Mouse (Mus musculus): ENCODE results near the gene Sapcd1. TPM values are rescaled to one million over a fixed set of nuclear protein-coding genes. Genes with fewer than 3 reads are reported as not detected.

Gene Sapcd1
- polyA plus RNA-seq, 1 experiment from 2014 or later, result 2.0 TPM

Other genes with a start within 250 kb of the Sapcd1 start
- gene Cyp21a1, start 223.5 kb downstream of the Sapcd1 start, polyA plus RNA-seq (2014; fragmentation: Nextera tagmentation; extraction: Ambion mirVana), result not detected in 2 replicates
- 32.1 and 39.3 TPM in 2 replicates for gene Stk19, start 191.1 kb downstream of the Sapcd1 start, polyA plus RNA-seq (2014; fragmentation: Nextera tagmentation; extraction: Ambion mirVana)
- 66.6 and 68.6 TPM in 2 replicates for gene Dxo, start 191.0 kb downstream of the Sapcd1 start, polyA plus RNA-seq (2014; fragmentation: Nextera tagmentation; extraction: Ambion mirVana)
- 47.7 and 55.5 TPM in 2 replicates for gene Skiv2l, start 177.8 kb downstream of the Sapcd1 start, polyA plus RNA-seq (2014; fragmentation: Nextera tagmentation; extraction: Ambion mirVana)
- gene Nelfe, start 177.6 kb downstream of the Sapcd1 start, polyA plus RNA-seq (2014; fragmentation: Nextera tagmentation; extraction: Ambion mirVana), result 75.5 and 85.3 TPM in 2 replicates
- 1.8 and 3.0 TPM in 2 replicates for gene Cfb, start 165.5 kb downstream of the Sapcd1 start, polyA plus RNA-seq (2014; fragmentation: Nextera tagmentation; extraction: Ambion mirVana)
- gene Zbtb12, start 148.5 kb downstream of the Sapcd1 start, polyA plus RNA-seq (2014; fragmentation: Nextera tagmentation; extraction: Ambion mirVana), result 3.0 and 6.8 TPM in 2 replicates
- not detected in 2 replicates for gene Gm20547, start 146.0 kb downstream of the Sapcd1 start, polyA plus RNA-seq (2014; fragmentation: Nextera tagmentation; extraction: Ambion mirVana)
- gene C2, start 129.8 kb downstream of the Sapcd1 start, polyA plus RNA-seq (2014; fragmentation: Nextera tagmentation; extraction: Ambion mirVana), result 2.1 and 3.6 TPM in 2 replicates
- gene Ehmt2, start 129.5 kb downstream of the Sapcd1 start, polyA plus RNA-seq (2014; fragmentation: Nextera tagmentation; extraction: Ambion mirVana), result 91.6 and 97.0 TPM in 2 replicates
- gene Slc44a4, start 113.5 kb downstream of the Sapcd1 start, polyA plus RNA-seq (2014; fragmentation: Nextera tagmentation; extraction: Ambion mirVana), result not detected in 2 replicates
- 25.1 and 28.2 TPM in 2 replicates for gene Neu1, start 96.8 kb downstream of the Sapcd1 start, polyA plus RNA-seq (2014; fragmentation: Nextera tagmentation; extraction: Ambion mirVana)
- 0.17 and 0.53 TPM in 2 replicates for gene Hspa1b, start 68.8 kb downstream of the Sapcd1 start, polyA plus RNA-seq (2014; fragmentation: Nextera tagmentation; extraction: Ambion mirVana)
- gene Gm20481, start 58.1 kb downstream of the Sapcd1 start, polyA plus RNA-seq (2014; fragmentation: Nextera tagmentation; extraction: Ambion mirVana), result 1.1 and 2.3 TPM in 2 replicates
- 5.6 and 8.1 TPM in 2 replicates for gene Hspa1a, start 55.9 kb downstream of the Sapcd1 start, polyA plus RNA-seq (2014; fragmentation: Nextera tagmentation; extraction: Ambion mirVana)
- gene Hspa1l, start 55.3 kb downstream of the Sapcd1 start, polyA plus RNA-seq (2014; fragmentation: Nextera tagmentation; extraction: Ambion mirVana), result 1.6 and 2.3 TPM in 2 replicates
- 103 and 110 TPM in 2 replicates for gene Lsm2, start 46.2 kb downstream of the Sapcd1 start, polyA plus RNA-seq (2014; fragmentation: Nextera tagmentation; extraction: Ambion mirVana)
- gene Vars, start 27.0 kb downstream of the Sapcd1 start, polyA plus RNA-seq (2014; fragmentation: Nextera tagmentation; extraction: Ambion mirVana), result 43.4 and 51.1 TPM in 2 replicates
- gene Vwa7, start 11.4 kb downstream of the Sapcd1 start, polyA plus RNA-seq (2014; fragmentation: Nextera tagmentation; extraction: Ambion mirVana), result 0.12 and 0.16 TPM in 2 replicates
- gene Msh5, start 18.7 kb upstream of the Sapcd1 start, polyA plus RNA-seq (2014; fragmentation: Nextera tagmentation; extraction: Ambion mirVana), result 2.1 and 2.8 TPM in 2 replicates
- gene Clic1, start 21.9 kb upstream of the Sapcd1 start, polyA plus RNA-seq (2014; fragmentation: Nextera tagmentation; extraction: Ambion mirVana), result 17.7 and 22.8 TPM in 2 replicates
- 375 and 392 TPM in 2 replicates for gene Ddah2, start 31.0 kb upstream of the Sapcd1 start, polyA plus RNA-seq (2014; fragmentation: Nextera tagmentation; extraction: Ambion mirVana)
- gene Ly6g6c, start 37.4 kb upstream of the Sapcd1 start, polyA plus RNA-seq (2014; fragmentation: Nextera tagmentation; extraction: Ambion mirVana), result not detected in 2 replicates
- gene Mpig6b, start 38.2 kb upstream of the Sapcd1 start, polyA plus RNA-seq (2014; fragmentation: Nextera tagmentation; extraction: Ambion mirVana), result 0.11 and 0.21 TPM in 2 replicates
- 0.62 TPM in 1 of 2 replicates, not detected in the other for gene Ly6g6e, start 48.9 kb upstream of the Sapcd1 start, polyA plus RNA-seq (2014; fragmentation: Nextera tagmentation; extraction: Ambion mirVana)
- 0.78 and 1.5 TPM in 2 replicates for gene Ly6g6d, start 50.0 kb upstream of the Sapcd1 start, polyA plus RNA-seq (2014; fragmentation: Nextera tagmentation; extraction: Ambion mirVana)
- not detected in 2 replicates for gene Ly6g6f, start 57.6 kb upstream of the Sapcd1 start, polyA plus RNA-seq (2014; fragmentation: Nextera tagmentation; extraction: Ambion mirVana)
- gene Abhd16a, start 61.2 kb upstream of the Sapcd1 start, polyA plus RNA-seq (2014; fragmentation: Nextera tagmentation; extraction: Ambion mirVana), result 79.4 and 86.0 TPM in 2 replicates
- gene Ly6g5c, start 80.3 kb upstream of the Sapcd1 start, polyA plus RNA-seq (2014; fragmentation: Nextera tagmentation; extraction: Ambion mirVana), result not detected in 2 replicates
- 1.3 TPM in 2 replicates for gene Ly6g5b, start 87.4 kb upstream of the Sapcd1 start, polyA plus RNA-seq (2014; fragmentation: Nextera tagmentation; extraction: Ambion mirVana)
- 24.2 and 25.4 TPM in 2 replicates for gene Gpank1, start 93.4 kb upstream of the Sapcd1 start, polyA plus RNA-seq (2014; fragmentation: Nextera tagmentation; extraction: Ambion mirVana)
- 328 and 334 TPM in 2 replicates for gene Csnk2b, start 94.0 kb upstream of the Sapcd1 start, polyA plus RNA-seq (2014; fragmentation: Nextera tagmentation; extraction: Ambion mirVana)
- gene D17H6S53E, start 98.4 kb upstream of the Sapcd1 start, polyA plus RNA-seq (2014; fragmentation: Nextera tagmentation; extraction: Ambion mirVana), result 6.0 and 6.8 TPM in 2 replicates
- gene Apom, start 104.0 kb upstream of the Sapcd1 start, polyA plus RNA-seq (2014; fragmentation: Nextera tagmentation; extraction: Ambion mirVana), result 0.57 TPM in 1 of 2 replicates, not detected in the other
- 122 and 136 TPM in 2 replicates for gene Bag6, start 107.2 kb upstream of the Sapcd1 start, polyA plus RNA-seq (2014; fragmentation: Nextera tagmentation; extraction: Ambion mirVana)
- gene Prrc2a, start 136.9 kb upstream of the Sapcd1 start, polyA plus RNA-seq (2014; fragmentation: Nextera tagmentation; extraction: Ambion mirVana), result 191 and 194 TPM in 2 replicates
- 3.3 and 8.8 TPM in 2 replicates for gene Aif1, start 148.1 kb upstream of the Sapcd1 start, polyA plus RNA-seq (2014; fragmentation: Nextera tagmentation; extraction: Ambion mirVana)
- gene Lst1, start 160.4 kb upstream of the Sapcd1 start, polyA plus RNA-seq (2014; fragmentation: Nextera tagmentation; extraction: Ambion mirVana), result 3.8 and 9.0 TPM in 2 replicates
- gene Ltb, start 166.4 kb upstream of the Sapcd1 start, polyA plus RNA-seq (2014; fragmentation: Nextera tagmentation; extraction: Ambion mirVana), result 0.74 and 0.84 TPM in 2 replicates
- gene Tnf, start 174.0 kb upstream of the Sapcd1 start, polyA plus RNA-seq (2014; fragmentation: Nextera tagmentation; extraction: Ambion mirVana), result not detected in 2 replicates
- 0.20 and 0.73 TPM in 2 replicates for gene Lta, start 177.3 kb upstream of the Sapcd1 start, polyA plus RNA-seq (2014; fragmentation: Nextera tagmentation; extraction: Ambion mirVana)
- gene Gm16181, start 192.8 kb upstream of the Sapcd1 start, polyA plus RNA-seq (2014; fragmentation: Nextera tagmentation; extraction: Ambion mirVana), result not detected in 2 replicates
- gene Atp6v1g2, start 205.6 kb upstream of the Sapcd1 start, polyA plus RNA-seq (2014; fragmentation: Nextera tagmentation; extraction: Ambion mirVana), result 78.1 and 99.0 TPM in 2 replicates
- gene Nfkbil1, start 207.8 kb upstream of the Sapcd1 start, polyA plus RNA-seq (2014; fragmentation: Nextera tagmentation; extraction: Ambion mirVana), result 3.8 and 7.3 TPM in 2 replicates
- gene Ddx39b, start 213.7 kb upstream of the Sapcd1 start, polyA plus RNA-seq (2014; fragmentation: Nextera tagmentation; extraction: Ambion mirVana), result 386 and 390 TPM in 2 replicates
- gene H2-D1, start 234.7 kb upstream of the Sapcd1 start, polyA plus RNA-seq (2014; fragmentation: Nextera tagmentation; extraction: Ambion mirVana), result 68.5 and 74.3 TPM in 2 replicates

All from midbrain, embryonic 14.5 days (tissue).